10 mouse cellular contexts compared by ENCODE assay signal in genomic region chr8:12430173-12430899, GRCm38 (mm10). TPM values are rescaled to one million over a fixed set of nuclear protein-coding genes. Genes with fewer than 3 reads are reported as not detected.
DNase-seq lines count a peak whose midpoint lies in the region; ATAC-seq and TF ChIP-seq lines count a peak whose summit lies in the region.
"Had no signal": no experiment of that assay in that cellular context is flagged by ENCODE, and none has a peak within 500 bp of the region (broad histone marks: within the 10 kb centered on the region; RNA-seq: fewer than 3 reads in every experiment).

No protein-coding gene starts in this region.

- peaks cover 74% of the 10 kb centered on the region for H3K4me1 ChIP-seq in forebrain, embryonic 15.5 days
- H3K4me1 ChIP-seq in hindbrain, embryonic 15.5 days (replicated peaks): peaks cover 36% of the 10 kb centered on the region
- peaks cover 82% of the 10 kb centered on the region for H3K4me1 ChIP-seq in midbrain, embryonic 10.5 days
- no peaks in the 10 kb centered on the region for H3K4me1 ChIP-seq in stomach, postnatal 0 days (replicated peaks; ENCODE audit: control insufficient read depth, insufficient read depth)
- no peaks in the 10 kb centered on the region for H3K4me1 ChIP-seq in lung, postnatal 0 days (ENCODE audit: insufficient read depth, low read depth, low read length)

- H3K9me3 ChIP-seq in forebrain, embryonic 15.5 days: no peaks in the 10 kb centered on the region
- no peaks in the 10 kb centered on the region for H3K9me3 ChIP-seq in hindbrain, embryonic 15.5 days
- no peaks in the 10 kb centered on the region for H3K9me3 ChIP-seq in midbrain, embryonic 10.5 days (replicated peaks)
- no peaks in the 10 kb centered on the region for H3K9me3 ChIP-seq in stomach, postnatal 0 days (ENCODE audit: control insufficient read depth, low read length)
- H3K9me3 ChIP-seq in lung, postnatal 0 days (ENCODE audit: low read length): no peaks in the 10 kb centered on the region
- H3K9me3 ChIP-seq: lung, embryonic 15.5 days had no signal

- peak; percentile 80 for ATAC-seq in forebrain, embryonic 15.5 days (replicated peaks)
- ATAC-seq in hindbrain, embryonic 15.5 days (ENCODE audit: low FRiP score, low read depth): peak; percentile 78
- no peak for ATAC-seq in stomach, postnatal 0 days (ENCODE audit: low FRiP score, low TSS enrichment)
- ATAC-seq in lung, postnatal 0 days: no peak

- H3K9ac ChIP-seq in forebrain, embryonic 15.5 days (replicated peaks): peak overlapping the region; percentile 50
- no peak overlapping the region for H3K9ac ChIP-seq in hindbrain, embryonic 15.5 days
- no peak overlapping the region for H3K9ac ChIP-seq in stomach, postnatal 0 days (ENCODE audit: low read length)
- no peak overlapping the region for H3K9ac ChIP-seq in lung, postnatal 0 days (replicated peaks; ENCODE audit: low read depth)
- H3K9ac ChIP-seq: lung, embryonic 15.5 days had no signal

- WGBS in forebrain, embryonic 15.5 days: 2% methylated on average over 46 of the region's 46 CpGs
- 3% methylated on average over 46 of the region's 46 CpGs for WGBS in hindbrain, embryonic 15.5 days
- under 1% methylated on average over 46 of the region's 46 CpGs for WGBS in midbrain, embryonic 10.5 days
- WGBS in stomach, postnatal 0 days: under 1% methylated on average over 46 of the region's 46 CpGs
- WGBS in lung, postnatal 0 days: 2% methylated on average over 46 of the region's 46 CpGs

- 0 out of 2 replicates have a peak, but pooled peaks cover 3% of the 10 kb centered on the region for H3K27me3 ChIP-seq in forebrain, embryonic 15.5 days
- H3K27me3 ChIP-seq in hindbrain, embryonic 15.5 days: peaks cover 82% of the 10 kb centered on the region
- peaks cover 98% of the 10 kb centered on the region for H3K27me3 ChIP-seq in midbrain, embryonic 10.5 days (ENCODE audit: low read depth, poor library complexity, severe bottlenecking)
- H3K27me3 ChIP-seq in stomach, postnatal 0 days (ENCODE audit: control insufficient read depth, insufficient read depth, low read length): peaks cover 12% of the 10 kb centered on the region
- H3K27me3 ChIP-seq in lung, postnatal 0 days (replicated peaks; ENCODE audit: insufficient read depth, low read length): peaks cover 62% of the 10 kb centered on the region

- peak overlapping the region; percentile 69 for H3K4me2 ChIP-seq in forebrain, embryonic 15.5 days (replicated peaks)
- H3K4me2 ChIP-seq in hindbrain, embryonic 15.5 days: peak overlapping the region; percentile 56
- no peak overlapping the region for H3K4me2 ChIP-seq in stomach, postnatal 0 days (replicated peaks; ENCODE audit: low read depth)
- no peak overlapping the region for H3K4me2 ChIP-seq in lung, postnatal 0 days (replicated peaks; ENCODE audit: low read depth, low read length)

- peak; percentile 19 for DNase-seq in adrenal gland, postnatal 10 days
- no peak for DNase-seq in adrenal gland, adult 18-20 months (ENCODE audit: low spot score in 2 of 2)
- peak; percentile 20 for DNase-seq in cerebellum, adult 11-12 months
- peak; percentile 87 for DNase-seq in midbrain, embryonic 10.5 days (ENCODE audit: low spot score)
- no peak for DNase-seq in stomach, postnatal 0 days (ENCODE audit: low spot score)
- no peak for DNase-seq in lung, postnatal 0 days (ENCODE audit: low spot score)

- TF ChIP-seq EP300 in stomach, postnatal 0 days (optimal IDR thresholded peaks at IDR 0.05): no peak
- no peak for TF ChIP-seq EP300 in lung, postnatal 0 days (IDR thresholded peaks at IDR 0.05)

- peak overlapping the region; percentile 39 for H3K4me3 ChIP-seq in forebrain, embryonic 15.5 days
- peak overlapping the region; percentile 31 for H3K4me3 ChIP-seq in hindbrain, embryonic 15.5 days
- H3K4me3 ChIP-seq in midbrain, embryonic 10.5 days: peak overlapping the region; percentile 59
- H3K4me3 ChIP-seq in stomach, postnatal 0 days (ENCODE audit: low read depth, low read length): peak overlapping the region; percentile 8; the same call in 1 of the 2 replicates
- H3K4me3 ChIP-seq in lung, postnatal 0 days (ENCODE audit: low read depth, low read length): no peak overlapping the region
- H3K4me3 ChIP-seq: lung, embryonic 15.5 days had no signal

- peak overlapping the region; percentile 85 for H3K27ac ChIP-seq in forebrain, embryonic 15.5 days (replicated peaks)
- peak overlapping the region; percentile 78 for H3K27ac ChIP-seq in hindbrain, embryonic 15.5 days (replicated peaks)
- H3K27ac ChIP-seq in midbrain, embryonic 10.5 days (replicated peaks): peak overlapping the region; percentile 94
- no peak overlapping the region for H3K27ac ChIP-seq in stomach, postnatal 0 days (replicated peaks)
- H3K27ac ChIP-seq in lung, postnatal 0 days (ENCODE audit: low read length): no peak overlapping the region
- H3K27ac ChIP-seq: lung, embryonic 15.5 days had no signal

- no peaks in the 10 kb centered on the region for H3K36me3 ChIP-seq in forebrain, embryonic 15.5 days
- no peaks in the 10 kb centered on the region for H3K36me3 ChIP-seq in hindbrain, embryonic 15.5 days
- no peaks in the 10 kb centered on the region for H3K36me3 ChIP-seq in midbrain, embryonic 10.5 days
- H3K36me3 ChIP-seq in stomach, postnatal 0 days (ENCODE audit: control insufficient read depth, insufficient read depth, low read length): no peaks in the 10 kb centered on the region
- no peaks in the 10 kb centered on the region for H3K36me3 ChIP-seq in lung, postnatal 0 days (ENCODE audit: insufficient read depth, low read length)
- H3K36me3 ChIP-seq: lung, embryonic 15.5 days had no signal

- TF ChIP-seq CTCF in stomach, postnatal 0 days (IDR thresholded peaks at IDR 0.05; ENCODE audit: low read depth): no peak
- no peak for TF ChIP-seq CTCF in lung, postnatal 0 days (IDR thresholded peaks at IDR 0.05)

RNA-seq across cellular contexts. Expression of gene Sox1, which starts 35.2 kb away (rescaled TPM):
- not detected for total RNA-seq in adrenal gland, postnatal 10 days (2021)
- total RNA-seq in adrenal gland, adult 18-20 months (2021): not detected
- 6.8 and 7.0 TPM in 2 replicates for polyA plus RNA-seq in forebrain, embryonic 15.5 days (2015; fragmentation: Nextera tagmentation; extraction: Ambion mirVana)
- polyA plus RNA-seq in hindbrain, embryonic 15.5 days (2015; fragmentation: Nextera tagmentation; extraction: Ambion mirVana): 1.9 TPM in 2 replicates
- 3.2 and 3.4 TPM in 2 replicates for polyA plus RNA-seq in midbrain, embryonic 10.5 days (2016; fragmentation: Nextera tagmentation; extraction: Ambion mirVana)
- 0.02 TPM in 1 of 2 replicates, not detected in the other for polyA plus RNA-seq in stomach, postnatal 0 days (2015; fragmentation: Nextera tagmentation; extraction: Ambion mirVana)
- polyA plus RNA-seq in lung, postnatal 0 days (2015; fragmentation: Nextera tagmentation; extraction: Ambion mirVana): not detected in 2 replicates
- total RNA-seq: common myeloid progenitor, adult 5-6 weeks had no signal
- polyA plus RNA-seq: lung, embryonic 15.5 days had no signal

Comparison
In these comparisons a context has a peak if more than half of its experiments do, and no peak if none do; other contexts are left out.
1. DNase-seq: peak in adrenal gland, postnatal 10 days (single experiment), cerebellum, adult 11-12 months (single experiment) and midbrain, embryonic 10.5 days (single experiment); none in adrenal gland, adult 18-20 months (0 of 2), stomach, postnatal 0 days (single experiment) and lung, postnatal 0 days (single experiment).
2. ATAC-seq: peak in forebrain, embryonic 15.5 days (single experiment) and hindbrain, embryonic 15.5 days (single experiment); none in stomach, postnatal 0 days (single experiment) and lung, postnatal 0 days (single experiment).
3. H3K27ac ChIP-seq: peak in forebrain, embryonic 15.5 days (single experiment), hindbrain, embryonic 15.5 days (single experiment) and midbrain, embryonic 10.5 days (single experiment); none in stomach, postnatal 0 days (single experiment) and lung, postnatal 0 days (single experiment).
4. H3K4me2 ChIP-seq: peak in forebrain, embryonic 15.5 days (single experiment) and hindbrain, embryonic 15.5 days (single experiment); none in stomach, postnatal 0 days (single experiment) and lung, postnatal 0 days (single experiment).